13 mouse cellular contexts compared by ENCODE assay signal in genomic region chr17:50545274-50545673, GRCm38 (mm10). TPM values are rescaled to one million over a fixed set of nuclear protein-coding genes. Genes with fewer than 3 reads are reported as not detected.
DNase-seq lines count a peak whose midpoint lies in the region; ATAC-seq and TF ChIP-seq lines count a peak whose summit lies in the region.
"Had no signal": no experiment of that assay in that cellular context is flagged by ENCODE, and none has a peak within 500 bp of the region (broad histone marks: within the 10 kb centered on the region; RNA-seq: fewer than 3 reads in every experiment).

No protein-coding gene starts in this region.

- no peaks in the 10 kb centered on the region for H3K9me3 ChIP-seq in midbrain, embryonic 11.5 days (ENCODE audit: control insufficient read depth, low read length)
- no peaks in the 10 kb centered on the region for H3K9me3 ChIP-seq in midbrain, embryonic 14.5 days (ENCODE audit: control insufficient read depth, low read length)
- no peaks in the 10 kb centered on the region; the same call in 1 of the 2 replicates for H3K9me3 ChIP-seq in kidney, postnatal 0 days (replicated peaks; ENCODE audit: low read length)

- ATAC-seq in midbrain, embryonic 11.5 days (ENCODE audit: low FRiP score) = 0 out of 2 replicates have a peak, but pooled peaks have one; percentile 33
- no peak for ATAC-seq in midbrain, embryonic 14.5 days (ENCODE audit: low FRiP score, low TSS enrichment)
- ATAC-seq in kidney, postnatal 0 days (replicated peaks; ENCODE audit: low FRiP score, low read depth) = peak; percentile 52
- ATAC-seq: forebrain, embryonic 16.5 days had no signal

- H3K4me1 ChIP-seq in midbrain, embryonic 11.5 days (ENCODE audit: control insufficient read depth, insufficient read depth, low read length) = no peaks in the 10 kb centered on the region
- no peaks in the 10 kb centered on the region for H3K4me1 ChIP-seq in midbrain, embryonic 14.5 days (ENCODE audit: control insufficient read depth, insufficient read depth, low read length)
- H3K4me1 ChIP-seq in kidney, postnatal 0 days (replicated peaks; ENCODE audit: insufficient read depth, low read length) = no peaks in the 10 kb centered on the region
- H3K4me1 ChIP-seq: embryonic facial prominence, embryonic 10.5 days; heart, embryonic 13.5 days had no signal

- DNase-seq in midbrain, embryonic 11.5 days (ENCODE audit: low spot score, missing footprints) = no peak
- DNase-seq in midbrain, embryonic 14.5 days = no peak
- DNase-seq in cerebellum, adult 9-11 months = peak; percentile 58
- DNase-seq in kidney, postnatal 0 days (ENCODE audit: low spot score) = no peak
- DNase-seq in layer of hippocampus, postnatal 25 days (ENCODE audit: extremely low spot score in 1 of 2, low spot score in 1 of 2) = no peak
- no peak for DNase-seq in gastrocnemius, adult 18-20 months (ENCODE audit: low spot score)
- DNase-seq in gastrocnemius, postnatal 25 days = no peak
- DNase-seq: adrenal gland, adult 2 months; lung, adult 2 months; thymus, adult 18-20 months had no signal

- H3K36me3 ChIP-seq in midbrain, embryonic 11.5 days (ENCODE audit: control insufficient read depth, insufficient read depth, low read length) = no peaks in the 10 kb centered on the region
- no peaks in the 10 kb centered on the region for H3K36me3 ChIP-seq in midbrain, embryonic 14.5 days (ENCODE audit: control insufficient read depth, insufficient read depth, low read length)
- no peaks in the 10 kb centered on the region for H3K36me3 ChIP-seq in kidney, postnatal 0 days (ENCODE audit: insufficient read depth, low read length)

- H3K4me2 ChIP-seq in midbrain, embryonic 11.5 days = no peak overlapping the region
- no peak overlapping the region for H3K4me2 ChIP-seq in midbrain, embryonic 14.5 days (ENCODE audit: low read length)
- H3K4me2 ChIP-seq in kidney, postnatal 0 days (ENCODE audit: low read length) = no peak overlapping the region
- H3K4me2 ChIP-seq: heart, embryonic 13.5 days had no signal

- no peak overlapping the region for H3K4me3 ChIP-seq in midbrain, embryonic 11.5 days (ENCODE audit: low read depth, low read length)
- H3K4me3 ChIP-seq in midbrain, embryonic 14.5 days (replicated peaks; ENCODE audit: low read depth, low read length) = no peak overlapping the region
- no peak overlapping the region for H3K4me3 ChIP-seq in kidney, postnatal 0 days (replicated peaks; ENCODE audit: low read depth, low read length)
- H3K4me3 ChIP-seq: embryonic facial prominence, embryonic 10.5 days; heart, embryonic 13.5 days had no signal

- WGBS in midbrain, embryonic 11.5 days = 84% methylated on average over 6 of the region's 6 CpGs
- WGBS in midbrain, embryonic 14.5 days = 80% methylated on average over 6 of the region's 6 CpGs
- 77% methylated on average over 6 of the region's 6 CpGs for WGBS in kidney, postnatal 0 days

- H3K27ac ChIP-seq in midbrain, embryonic 11.5 days (ENCODE audit: low read depth, low read length) = no peak overlapping the region
- no peak overlapping the region for H3K27ac ChIP-seq in midbrain, embryonic 14.5 days (replicated peaks; ENCODE audit: low read depth, low read length)
- H3K27ac ChIP-seq in kidney, postnatal 0 days = no peak overlapping the region; the same call in 1 of the 2 replicates
- H3K27ac ChIP-seq: embryonic facial prominence, embryonic 10.5 days; heart, embryonic 13.5 days had no signal

- no peaks in the 10 kb centered on the region for H3K27me3 ChIP-seq in midbrain, embryonic 11.5 days (ENCODE audit: control insufficient read depth, insufficient read depth, low read length)
- H3K27me3 ChIP-seq in midbrain, embryonic 14.5 days (ENCODE audit: control insufficient read depth, insufficient read depth, low read length) = no peaks in the 10 kb centered on the region
- no peaks in the 10 kb centered on the region for H3K27me3 ChIP-seq in kidney, postnatal 0 days (ENCODE audit: insufficient read depth, low read length)
- H3K27me3 ChIP-seq: heart, embryonic 13.5 days had no signal

- TF ChIP-seq CTCF in kidney, postnatal 0 days (IDR thresholded peaks at IDR 0.05; ENCODE audit: low read depth) = no peak

- H3K9ac ChIP-seq in midbrain, embryonic 11.5 days (ENCODE audit: low read length) = no peak overlapping the region
- no peak overlapping the region for H3K9ac ChIP-seq in midbrain, embryonic 14.5 days (replicated peaks; ENCODE audit: low read length)
- H3K9ac ChIP-seq in kidney, postnatal 0 days (ENCODE audit: low read depth, low read length) = no peak overlapping the region
- H3K9ac ChIP-seq: heart, embryonic 13.5 days had no signal

RNA-seq across cellular contexts. Expression of gene Plcl2, which starts 36.1 kb away (rescaled TPM):
- 6.1 and 6.5 TPM in 2 replicates for polyA plus RNA-seq in midbrain, embryonic 11.5 days (2014; fragmentation: Nextera tagmentation; extraction: Ambion mirVana)
- polyA plus RNA-seq in midbrain, embryonic 14.5 days (2014; fragmentation: Nextera tagmentation; extraction: Ambion mirVana) = 10.8 and 14.1 TPM in 2 replicates
- 2.0 and 2.7 TPM in 2 replicates for polyA plus RNA-seq in kidney, postnatal 0 days (2015; fragmentation: Nextera tagmentation; extraction: Ambion mirVana)
- 10 to 100 TPM; 57.0 to 60.2 TPM for total RNA-seq in layer of hippocampus, postnatal 25 days (2021)
- 10 to 100 TPM; 36.7 to 38.0 TPM for total RNA-seq in gastrocnemius, adult 18-20 months (2021)
- 10 to 100 TPM; 27.0 to 32.7 TPM for total RNA-seq in gastrocnemius, postnatal 25 days (2021)
